Mouse (Mus musculus): ENCODE results near the gene Ablim2. TPM values are rescaled to one million over a fixed set of nuclear protein-coding genes. Genes with fewer than 3 reads are reported as not detected.
A peak's percentile ranks its signal among the peaks of the same experiment; 100 is the strongest.

The Ablim2 gene
- polyA plus RNA-seq, 1 experiment from 2014 or later: 0.74 TPM

DNA sequence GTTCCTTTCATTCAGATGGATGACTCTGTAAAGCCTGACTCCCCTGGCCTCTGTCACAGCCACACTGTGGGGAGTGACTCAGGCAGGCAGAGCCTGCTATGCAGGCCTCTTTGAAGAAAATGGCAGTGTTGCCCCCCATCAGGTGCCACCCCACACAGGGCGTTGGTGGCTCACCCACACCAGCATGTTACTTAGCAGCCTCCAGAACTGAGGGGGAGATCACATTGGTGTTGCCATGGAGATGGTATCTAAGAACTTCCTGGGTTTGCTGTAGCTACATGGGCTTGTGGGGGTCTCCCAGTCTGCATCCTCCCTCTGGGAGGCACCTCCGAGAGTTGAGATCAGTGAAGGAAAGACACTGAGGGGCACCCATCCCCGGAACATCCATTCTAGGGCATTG is 52.8 kb downstream of the Ablim2 start:
- DNase-seq (ENCODE audit: low spot score): no peak

DNA sequence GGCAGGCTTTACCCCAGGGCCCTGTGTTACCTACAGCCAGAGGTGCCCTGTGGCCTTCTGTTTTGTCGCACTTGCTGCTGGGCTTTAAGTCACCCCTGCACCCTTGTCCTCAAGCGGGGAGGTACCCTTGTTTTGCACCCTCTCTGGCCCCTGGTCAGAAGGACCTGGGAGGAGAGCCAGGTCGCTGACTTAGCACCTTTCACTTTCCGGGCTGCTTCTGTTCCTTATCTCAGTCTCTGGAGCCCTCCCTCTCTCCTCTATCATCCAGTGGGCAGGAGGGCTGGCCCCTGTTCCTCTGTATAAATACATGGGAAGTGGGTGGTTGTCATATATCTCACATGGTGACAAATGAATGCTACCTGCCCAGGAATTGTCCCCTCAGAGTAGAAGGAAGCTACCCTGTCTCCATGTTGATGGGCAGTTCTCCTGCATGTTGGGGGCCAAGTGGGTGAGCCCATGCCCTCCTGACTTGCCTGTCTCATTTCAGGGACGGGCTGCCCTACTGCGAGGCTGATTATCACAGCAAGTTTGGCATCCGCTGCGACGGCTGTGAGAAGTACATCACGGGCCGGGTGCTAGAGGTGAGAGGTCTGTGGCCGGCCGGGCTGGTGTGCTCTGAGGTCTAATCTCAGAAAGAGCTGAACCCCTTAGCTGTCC is 54.1 kb downstream of the Ablim2 start:
- DNase-seq (ENCODE audit: low spot score): no peak

DNA sequence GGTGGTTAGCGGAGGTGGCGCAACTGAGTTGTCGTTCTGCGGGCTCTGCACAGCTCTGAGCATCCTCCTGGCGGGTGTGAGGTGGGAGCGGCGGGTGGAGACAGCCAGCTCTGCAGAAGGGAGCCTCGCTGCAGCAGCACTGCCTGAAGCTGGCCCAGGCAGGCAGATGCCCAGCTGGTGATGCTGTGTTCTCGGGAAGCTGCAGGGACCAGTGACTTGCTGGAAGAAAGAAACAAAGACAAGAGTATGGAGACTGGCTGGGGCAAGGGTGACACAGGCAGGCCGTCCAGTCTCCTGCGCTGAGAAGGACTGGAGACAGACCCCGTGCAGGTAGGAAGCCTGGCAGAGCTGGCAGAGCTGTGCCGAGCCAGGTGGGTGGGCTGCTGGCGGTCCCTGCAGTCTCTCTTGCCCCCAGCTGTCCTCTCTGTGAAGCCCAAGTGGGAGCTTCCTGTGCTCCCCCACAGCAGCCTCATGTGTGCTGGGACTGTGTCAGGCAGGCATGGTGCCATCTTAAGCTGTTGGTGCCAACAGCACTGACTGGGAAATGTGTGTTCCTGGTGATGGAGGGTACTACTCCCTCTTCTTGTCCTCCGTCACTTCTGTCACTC is 56.8 kb downstream of the Ablim2 start:
- no peak for DNase-seq (ENCODE audit: low spot score)

DNA sequence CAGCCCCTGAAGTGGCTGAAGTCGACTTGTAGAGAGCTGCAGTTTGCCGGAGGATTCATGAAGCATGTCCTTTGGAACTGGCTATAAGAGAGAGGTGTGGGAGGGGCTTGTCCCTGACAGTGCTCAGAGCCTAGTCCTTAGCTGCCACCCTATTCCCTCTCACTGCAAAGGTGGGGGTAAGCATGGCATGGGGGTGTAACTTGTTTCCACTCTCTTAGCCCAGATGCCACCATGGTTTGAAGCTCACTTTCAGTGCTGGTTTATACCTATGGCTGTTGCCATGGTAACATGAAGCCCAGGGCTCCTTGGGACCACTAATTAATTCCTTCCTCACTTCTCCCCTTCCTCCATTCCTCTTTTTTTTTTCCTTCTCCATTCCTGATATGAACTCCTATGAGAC is 57.4 kb downstream of the Ablim2 start:
- DNase-seq (ENCODE audit: low spot score): no peak

DNA sequence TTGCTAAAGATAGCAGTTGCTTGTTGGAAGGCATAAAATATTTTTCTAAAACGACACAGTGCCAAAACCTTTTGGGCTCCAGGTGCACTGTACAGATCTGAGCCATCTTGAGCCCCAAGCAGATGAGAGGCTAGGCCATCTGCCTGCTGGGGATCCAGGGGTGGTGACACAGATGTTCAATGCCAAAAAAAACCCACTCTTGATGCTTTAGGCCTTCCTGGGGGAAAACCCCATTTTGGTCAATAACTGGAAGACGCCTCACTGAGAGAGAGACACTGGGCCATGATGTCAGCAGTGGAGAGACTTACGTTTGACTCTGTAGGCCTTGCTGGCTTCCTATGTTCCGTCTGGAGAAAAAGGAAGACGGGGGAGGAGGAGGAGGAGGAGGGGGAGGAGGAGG is 59.6 kb downstream of the Ablim2 start:
- DNase-seq (ENCODE audit: low spot score): no peak

DNA sequence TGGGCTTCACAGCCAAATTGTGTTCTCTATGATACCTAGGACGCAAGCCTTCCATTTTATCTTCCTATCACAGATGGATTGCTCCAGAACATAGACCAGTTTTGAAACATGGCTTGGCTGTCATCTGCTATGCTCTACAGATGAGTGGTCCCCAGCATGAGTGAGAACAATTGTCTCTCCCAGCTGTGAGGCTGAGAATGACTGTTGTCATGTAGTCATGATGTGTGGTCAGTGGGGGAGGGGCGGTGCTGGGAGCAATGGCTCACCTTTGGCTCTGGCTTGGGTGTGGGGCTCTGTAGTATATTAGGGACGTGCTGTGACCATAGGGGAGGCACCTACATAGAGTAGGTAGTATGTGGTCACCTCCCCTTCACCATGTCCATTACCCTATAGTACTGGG is 60.2 kb downstream of the Ablim2 start:
- DNase-seq (ENCODE audit: low spot score): no peak

DNA sequence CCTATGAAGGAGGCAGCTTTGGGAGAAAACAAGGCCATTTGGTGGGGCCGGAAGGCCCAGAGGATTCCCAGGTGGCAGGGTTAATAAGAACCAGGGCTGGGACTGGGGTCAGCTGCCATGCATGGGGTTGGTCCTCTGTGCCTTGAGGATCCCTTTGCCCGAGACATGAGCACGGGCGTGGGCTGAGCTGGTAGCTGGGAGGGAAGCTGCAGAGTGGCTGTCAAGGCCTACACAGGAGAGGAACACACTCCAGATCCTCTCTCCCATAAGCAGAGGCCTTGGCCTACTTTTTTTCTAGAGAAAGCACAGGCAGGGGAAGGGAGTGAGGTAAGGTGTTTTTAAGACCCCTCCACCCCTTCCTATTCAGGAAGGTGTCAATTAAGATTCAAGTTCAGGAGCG is 65.0 kb downstream of the Ablim2 start:
- DNase-seq (ENCODE audit: low spot score): no peak

DNA sequence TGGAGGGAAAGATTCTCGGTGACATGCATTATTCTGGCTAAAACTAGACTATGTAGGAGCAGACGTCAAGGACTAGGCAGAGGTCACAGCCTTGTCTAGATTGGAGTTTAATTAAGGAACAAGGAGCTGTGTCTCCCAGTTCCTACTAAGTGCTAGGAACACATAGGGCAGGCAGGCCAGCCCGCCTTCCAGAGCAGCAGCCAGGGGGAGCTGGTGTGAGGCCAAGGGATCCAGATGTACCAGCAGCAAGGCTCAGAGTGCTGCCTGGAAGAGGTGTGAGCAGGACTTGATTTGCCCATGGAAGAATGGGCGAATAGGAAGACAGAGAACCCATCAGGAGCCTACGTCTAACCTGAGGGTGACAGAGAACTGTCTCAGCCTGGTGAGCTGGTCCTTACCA is 68.8 kb downstream of the Ablim2 start:
- no peak for DNase-seq (ENCODE audit: low spot score)

DNA sequence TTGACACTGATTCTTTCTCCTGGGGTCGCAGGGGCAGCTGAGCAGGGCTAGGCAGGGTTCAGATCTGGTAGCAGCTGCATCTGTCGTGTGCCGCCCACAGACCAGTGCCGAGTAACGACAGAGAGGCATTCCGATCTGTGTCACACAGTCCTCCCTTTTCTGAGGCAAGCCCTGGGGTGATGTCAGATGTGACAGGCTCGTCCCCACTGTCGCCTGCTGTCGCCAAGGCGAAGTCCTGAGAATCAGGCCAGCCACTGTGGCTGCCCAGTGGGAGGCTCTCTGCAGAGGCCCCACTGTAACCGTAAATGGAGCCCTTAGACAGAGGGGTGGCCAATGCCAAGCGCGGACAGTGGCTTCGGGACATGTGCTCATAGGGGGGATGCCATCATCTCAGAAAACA is 69.4 kb downstream of the Ablim2 start:
- DNase-seq (ENCODE audit: low spot score): no peak

DNA sequence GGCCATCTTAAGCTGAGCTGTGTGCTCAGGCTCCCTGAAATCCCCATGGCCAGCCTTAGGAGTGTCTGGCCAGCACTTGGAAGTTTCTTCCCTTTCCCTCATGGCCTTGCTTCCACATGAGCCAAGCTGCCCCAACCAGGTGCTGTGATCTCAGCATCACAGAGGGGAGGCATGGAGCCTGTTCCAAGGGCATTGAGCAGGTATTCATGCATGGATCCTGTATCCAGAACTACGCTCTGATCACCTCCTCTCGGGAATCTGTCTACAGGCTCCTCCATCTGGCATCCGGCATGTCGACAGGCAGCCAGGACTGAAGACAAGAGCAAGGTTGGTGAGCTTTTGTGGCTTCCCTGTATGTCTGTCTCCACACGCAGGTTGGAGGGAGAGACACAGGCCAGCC is 70.2 kb downstream of the Ablim2 start:
- no peak for DNase-seq (ENCODE audit: low spot score)

DNA sequence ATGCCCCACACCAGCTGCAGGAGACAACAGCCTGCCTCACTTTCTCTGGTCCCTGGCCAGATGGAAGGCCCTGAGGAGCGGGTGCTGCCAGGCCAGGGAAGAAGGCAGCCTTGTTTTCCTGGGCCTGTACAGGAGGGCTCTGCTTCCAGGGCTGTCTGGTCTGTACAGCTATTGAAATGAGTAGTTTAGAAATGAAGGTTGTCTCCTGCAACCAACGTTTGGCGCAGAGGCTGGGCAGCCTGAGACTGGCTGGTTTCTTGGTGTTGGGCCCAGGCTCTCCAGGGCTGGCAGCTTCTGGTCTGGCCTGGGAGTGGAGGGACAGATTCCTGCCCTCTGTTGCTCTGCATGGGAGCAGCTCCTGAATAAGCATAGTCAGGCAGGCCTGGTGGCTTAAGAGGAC is 72.4 kb downstream of the Ablim2 start:
- no peak for DNase-seq (ENCODE audit: low spot score)

DNA sequence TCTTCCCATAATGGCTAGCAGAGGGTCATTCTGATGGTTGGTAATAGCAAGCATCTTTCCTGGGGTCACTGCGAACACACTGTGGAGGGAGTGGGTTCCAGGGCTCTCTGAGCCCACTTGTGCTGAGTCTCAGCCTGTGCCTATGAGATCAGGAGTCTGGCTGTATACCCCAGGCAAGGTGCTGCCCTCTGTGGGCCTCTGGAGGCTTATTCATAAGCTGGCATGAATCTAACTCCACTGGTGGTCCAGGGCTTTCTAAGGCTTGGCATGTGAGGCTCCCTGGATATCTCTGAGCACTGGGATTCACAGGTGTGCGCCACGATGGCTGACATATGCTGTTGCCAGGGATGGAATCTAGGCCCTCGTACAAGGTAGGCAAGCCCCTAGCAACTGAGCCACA is 76.2 kb downstream of the Ablim2 start:
- no peak for DNase-seq (ENCODE audit: low spot score)

DNA sequence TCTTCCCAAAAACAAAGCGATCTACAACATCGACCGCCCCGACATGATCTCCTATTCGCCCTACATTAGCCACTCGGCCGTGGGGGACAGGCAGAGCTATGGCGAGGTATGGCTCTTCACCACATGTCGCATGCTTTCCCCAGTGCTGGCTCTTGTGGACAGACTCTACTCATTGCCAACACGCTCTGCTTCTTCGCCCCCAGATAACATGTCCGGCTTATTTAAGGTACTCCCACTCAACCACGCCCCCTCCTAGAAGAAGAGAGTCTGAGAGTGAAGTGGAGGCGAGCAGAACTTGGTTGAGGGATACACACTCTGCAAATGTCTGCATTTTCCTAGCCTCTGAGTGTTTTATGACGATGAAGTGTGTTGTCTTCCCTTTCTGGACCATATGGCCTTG is 79.3 kb downstream of the Ablim2 start:
- no peak for DNase-seq (ENCODE audit: low spot score)

DNA sequence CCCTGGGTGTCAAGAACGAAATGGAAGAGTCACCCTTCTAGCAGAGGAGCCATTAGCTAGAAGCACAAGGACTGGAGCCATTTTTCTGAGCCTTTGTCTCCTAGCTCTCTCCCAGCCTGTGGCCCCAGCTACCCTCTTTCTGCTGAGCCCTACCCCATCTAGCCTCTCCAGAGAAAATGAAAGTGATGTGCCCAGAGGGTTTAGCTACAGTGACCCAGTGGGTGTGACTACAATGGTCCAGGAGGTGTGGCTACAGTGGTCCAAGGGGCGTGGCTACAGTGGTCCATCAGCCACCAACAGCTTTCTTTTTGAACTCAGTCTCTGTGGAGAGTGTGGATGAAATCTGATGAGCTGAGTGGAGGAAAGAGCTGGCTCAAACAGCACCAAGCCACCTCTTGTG is 81.6 kb downstream of the Ablim2 start:
- DNase-seq (ENCODE audit: low spot score): no peak

DNA sequence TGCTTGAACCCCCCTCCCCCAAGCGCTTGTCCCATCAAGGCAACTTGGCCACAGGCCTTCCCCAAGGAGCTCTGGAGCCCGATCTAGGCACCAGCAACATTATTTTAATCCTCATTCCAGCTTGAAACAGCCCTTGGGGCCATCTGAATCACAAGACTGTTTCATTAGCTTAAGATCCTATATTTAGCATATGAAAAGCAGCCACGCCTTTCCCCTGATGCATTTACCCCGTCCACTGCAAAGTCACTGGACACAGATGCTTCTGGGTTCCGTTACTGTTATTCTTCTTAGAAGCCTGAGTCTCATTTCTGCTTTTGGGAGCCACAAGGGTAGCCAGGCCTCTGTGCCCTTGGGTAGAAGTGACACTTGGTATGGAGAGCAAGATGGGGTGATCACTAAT is 93.8 kb downstream of the Ablim2 start:
- no peak for DNase-seq (ENCODE audit: low spot score)

DNA sequence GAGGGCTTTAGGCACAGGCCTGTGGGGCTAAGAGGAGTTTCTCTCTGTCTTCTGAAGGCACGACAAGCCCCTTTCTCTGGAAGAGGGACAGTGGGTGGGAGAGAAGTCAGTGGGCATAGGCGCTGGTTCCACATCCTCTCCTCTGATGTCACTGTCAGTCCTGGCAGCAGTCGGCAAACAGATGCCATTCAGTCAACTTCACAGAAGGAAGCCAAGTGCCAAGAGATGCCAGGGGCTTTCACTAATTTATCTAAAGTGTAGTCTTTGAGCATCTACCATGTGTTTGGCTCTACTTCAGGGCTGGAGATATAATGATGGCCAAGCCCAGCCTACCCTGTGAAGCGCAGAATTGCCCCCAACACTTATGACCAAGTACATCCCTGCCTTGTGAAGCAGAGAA is 95.8 kb downstream of the Ablim2 start:
- DNase-seq (ENCODE audit: low spot score): no peak

DNA sequence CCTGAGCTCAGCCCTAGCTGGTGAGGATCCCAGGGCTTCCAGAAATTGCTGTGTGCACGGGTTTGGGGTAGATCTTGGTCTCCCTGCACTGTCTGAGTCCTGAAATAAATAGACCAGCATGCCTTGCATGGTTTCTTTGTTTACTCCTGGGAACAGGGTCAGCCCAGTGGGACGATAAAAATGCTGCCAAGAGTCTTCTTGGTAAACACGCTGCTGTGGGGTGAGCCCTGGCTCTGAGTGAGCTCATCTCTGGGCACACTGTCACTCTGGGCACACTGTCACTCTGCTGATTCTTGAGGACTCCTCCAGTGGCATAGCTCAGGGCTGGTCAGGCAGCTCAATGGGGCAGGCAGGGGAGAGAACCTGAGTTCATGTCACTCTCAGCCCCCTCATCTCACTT is 98.6 kb downstream of the Ablim2 start:
- DNase-seq (ENCODE audit: low spot score): no peak

DNA sequence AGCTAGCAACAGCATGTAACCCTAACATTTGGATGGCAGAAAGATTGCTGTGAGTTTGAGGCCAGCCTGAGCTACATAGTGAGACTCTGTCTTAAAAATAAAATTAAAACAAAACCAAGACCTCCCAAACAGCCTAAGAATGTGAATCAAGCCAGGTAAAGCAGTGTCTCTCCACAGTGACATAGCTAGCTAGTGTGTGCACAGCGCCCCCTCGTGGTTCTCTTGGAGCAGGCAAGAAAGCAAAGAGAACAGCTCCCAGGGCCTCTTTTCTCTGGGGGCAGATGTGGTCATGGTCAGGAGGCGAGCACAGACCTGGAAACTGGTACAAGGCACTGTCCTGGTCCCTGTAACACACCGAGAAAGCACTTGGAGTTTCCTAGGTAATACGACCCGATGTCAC is 100.4 kb downstream of the Ablim2 start:
- peak; percentile 66 for DNase-seq (ENCODE audit: low spot score)

DNA sequence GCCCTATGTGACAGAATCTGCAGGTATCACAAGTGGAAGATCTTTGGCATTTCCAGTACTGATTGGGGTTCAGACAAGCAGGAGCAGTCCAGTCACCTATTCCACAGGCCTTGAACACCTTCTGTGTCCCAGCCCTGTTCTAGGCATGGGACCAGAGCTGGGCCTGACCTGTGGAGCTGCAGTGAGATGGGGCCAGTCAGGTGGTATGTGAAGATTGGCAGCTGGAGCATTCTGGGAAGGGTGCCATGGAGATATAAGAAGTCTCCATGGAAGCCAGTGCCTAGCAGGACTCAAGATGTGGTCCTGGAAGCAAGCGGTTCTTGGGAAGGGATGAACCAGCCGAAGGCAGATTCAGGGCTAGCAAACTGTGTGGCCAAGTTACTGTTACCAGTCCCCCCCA is 103.8 kb downstream of the Ablim2 start:
- no peak for DNase-seq (ENCODE audit: low spot score)

DNA sequence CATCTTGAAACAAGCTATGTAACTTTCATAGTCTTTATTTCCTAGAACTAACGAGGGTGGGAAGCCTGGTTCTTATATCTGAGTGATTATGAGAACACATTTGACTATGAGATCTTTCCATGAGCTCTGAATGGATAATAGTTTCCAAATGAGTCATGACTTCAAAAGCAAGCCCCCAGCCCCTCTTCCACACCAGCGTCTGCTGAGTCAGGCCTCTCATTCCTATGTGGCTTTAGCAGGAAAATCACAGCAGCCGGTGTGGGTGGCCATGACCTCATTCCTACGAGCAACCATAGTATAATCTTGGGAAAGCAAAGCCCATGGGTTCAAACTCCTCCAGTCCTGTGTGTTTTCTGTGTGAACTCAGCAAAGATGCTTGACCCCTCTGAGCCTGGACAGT is 112.3 kb downstream of the Ablim2 start:
- no peak for DNase-seq (ENCODE audit: low spot score)

DNA sequence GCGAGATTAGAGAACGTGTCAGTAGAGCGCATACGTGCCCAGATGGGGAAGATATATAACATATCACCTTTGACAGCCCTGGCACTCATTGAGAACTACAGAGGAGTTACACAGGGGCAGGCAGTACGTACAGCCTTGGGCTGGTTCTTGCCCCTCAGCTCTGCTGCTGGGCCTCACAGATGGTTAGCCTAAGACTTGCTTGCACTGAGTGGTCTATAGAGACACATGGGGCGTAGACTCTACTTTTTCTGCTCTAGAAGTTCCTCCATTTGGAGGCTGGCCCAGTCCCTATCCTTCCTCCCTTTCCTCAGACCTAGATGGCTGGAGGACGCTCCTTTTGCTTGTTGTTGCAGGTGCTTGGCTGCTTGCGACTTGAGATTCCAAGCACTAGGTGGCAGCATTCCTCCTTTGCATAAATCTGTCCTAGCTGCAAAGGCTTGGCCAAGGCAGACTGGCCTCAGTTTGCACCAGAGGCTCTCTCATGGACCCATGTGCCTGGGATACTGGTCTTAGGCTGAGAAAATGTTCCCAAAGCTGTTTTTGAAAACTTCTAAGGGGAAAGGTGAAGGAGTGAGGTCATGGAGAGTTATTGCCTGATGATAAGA is 112.8 kb downstream of the Ablim2 start:
- DNase-seq (ENCODE audit: low spot score): peak; percentile 79

DNA sequence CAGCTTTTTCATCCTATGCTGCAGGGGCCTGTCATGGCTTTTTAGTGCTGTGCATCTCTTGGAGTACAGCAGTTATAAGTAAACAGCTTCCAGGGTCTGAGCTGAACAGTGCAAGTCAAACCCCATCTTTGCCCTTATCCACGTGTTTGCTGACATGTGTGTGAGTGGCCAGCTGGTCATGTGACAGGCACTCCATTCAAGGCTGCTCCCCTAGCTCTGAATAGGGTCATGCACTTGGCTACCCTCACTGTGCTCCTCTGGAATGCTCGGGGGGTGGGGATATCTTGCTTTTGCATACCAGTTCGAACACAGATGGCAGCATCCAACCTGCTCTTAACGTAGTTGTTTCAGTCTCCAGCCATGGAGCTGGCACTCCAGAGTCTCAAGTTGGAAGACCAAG is 115.7 kb downstream of the Ablim2 start:
- DNase-seq (ENCODE audit: low spot score): no peak

DNA sequence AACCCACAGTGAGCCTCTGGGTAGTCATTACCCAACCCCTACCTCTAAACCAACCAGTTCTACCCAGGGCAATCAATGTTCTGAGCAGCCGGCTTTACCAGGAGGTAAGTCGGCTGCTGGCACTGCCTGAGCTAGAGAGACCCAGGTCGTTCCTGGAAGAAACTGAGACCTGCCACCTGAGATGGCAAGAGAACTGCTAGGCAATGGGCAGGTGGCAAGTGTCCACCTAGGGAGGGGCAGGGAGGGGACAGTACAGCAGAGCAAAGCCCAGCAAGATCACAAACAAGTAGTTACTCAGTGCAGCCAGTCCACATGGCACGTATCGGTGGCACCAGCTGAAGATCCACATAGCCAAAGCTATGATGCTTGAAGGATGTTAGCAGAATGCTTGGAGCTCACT is 118.6 kb downstream of the Ablim2 start:
- no peak for DNase-seq (ENCODE audit: low spot score)
